Mouse (Mus musculus) liver, embryonic 16.5 days (tissue): ENCODE data around the gene Gspt2. TPM values are rescaled to one million over a fixed set of nuclear protein-coding genes. Genes with fewer than 3 reads are reported as not detected.

Source experiments
- polyA plus RNA-seq: library from polyadenylated mRNA; unstranded; fragments of >200 nt; fragmentation: Nextera tagmentation; extraction: Ambion mirVana; gene quantifications from 2 replicates; pipeline ENCODE4 v1.2.1, GENCODE M21; 2015

Gspt2 gene
- polyA plus RNA-seq, 1 experiment from 2014 or later: 0.65 TPM

Other genes starting within 250 kb of the Gspt2 start
- gene Maged1, start 93.9 kb upstream of the Gspt2 start, polyA plus RNA-seq: 74.9 and 84.6 TPM in 2 replicates
- 0.15 and 0.16 TPM in 2 replicates for gene Zxdb, start 88.5 kb downstream of the Gspt2 start, polyA plus RNA-seq